Mouse (Mus musculus) hindbrain, embryonic 16.5 days (tissue): ENCODE data around the gene Rgs10. TPM values are rescaled to one million over a fixed set of nuclear protein-coding genes. Genes with fewer than 3 reads are reported as not detected.

Experiments used
- ATAC-seq: fragments of 200-750 bp; cut with Nextera tagmentation; 2 replicates; pipeline ENCODE4 v1.8.0; 2017; ENCODE audit warnings: moderate TSS enrichment, moderate library complexity
- H3K27ac ChIP-seq: fragments of 300-500 bp; sonication (generic); 2 replicates; pipeline ENCODE4 v1.5.1; 2014; ENCODE audit warnings: low read depth, mild to moderate bottlenecking, control low read depth, low read length, moderate library complexity
- H3K27me3 ChIP-seq: fragments of 300-500 bp; sonication (generic); replicated peaks from 2 replicates; pipeline ENCODE4 v1.6.1; 2014; ENCODE audit warnings: low read length; ENCODE audit not compliant: control insufficient read depth, insufficient read depth
- H3K36me3 ChIP-seq: fragments of 300-500 bp; sonication (generic); 2 replicates; pipeline ENCODE4 v1.6.1; 2014; ENCODE audit warnings: mild to moderate bottlenecking, low read length, moderate library complexity, mixed read lengths; ENCODE audit not compliant: control insufficient read depth, insufficient read depth
- H3K4me1 ChIP-seq: fragments of 300-500 bp; sonication (generic); 2 replicates; pipeline ENCODE4 v1.6.1; 2014; ENCODE audit warnings: low read depth, low read length; ENCODE audit not compliant: control insufficient read depth, insufficient read depth
- H3K4me2 ChIP-seq: fragments of 300-500 bp; sonication (generic); 2 replicates; pipeline ENCODE4 v1.6.1; 2014; ENCODE audit warnings: mild to moderate bottlenecking, low read length, control low read depth, moderate library complexity
- H3K4me3 ChIP-seq: fragments of 300-500 bp; sonication (generic); 2 replicates; pipeline ENCODE4 v1.5.1; 2014; ENCODE audit warnings: mild to moderate bottlenecking, low read length, control low read depth, moderate library complexity
- H3K9ac ChIP-seq: fragments of 300-500 bp; sonication (generic); 2 replicates; pipeline ENCODE4 v1.6.1; 2014; ENCODE audit warnings: low read depth, mild to moderate bottlenecking, control low read depth, low read length, moderate library complexity
- H3K9me3 ChIP-seq: fragments of 300-500 bp; sonication (generic); 2 replicates; pipeline ENCODE4 v1.6.1; 2014; ENCODE audit warnings: mild to moderate bottlenecking, low read length, moderate library complexity; ENCODE audit not compliant: control insufficient read depth
- WGBS: fragments of 180-500 bp; shearing (Covaris S2); extraction: QIAGEN DNeasy Blood & Tissue Kit; methylation state at CpG from one replicate; pipeline ENCODE4 v1.1.7; 2014; 5-methylcytosine and 5-hydroxymethylcytosine counted together
- polyA plus RNA-seq: library from polyadenylated mRNA; unstranded; fragments of >200 nt; fragmentation: Nextera tagmentation; extraction: Ambion mirVana; gene quantifications from 2 replicates; pipeline ENCODE4 v1.2.1, GENCODE M21; 2015

Rgs10 gene
- polyA plus RNA-seq, 1 experiment from 2014 or later, result 82.4 TPM

GRCm38 (mm10) chr7:128398664-128399063, 19.9 kb downstream of the Rgs10 start:
- H3K9me3 ChIP-seq, result no peaks in the 10 kb centered on the region
- 88% methylated on average over 4 of the region's 4 CpGs for WGBS
- H3K9ac ChIP-seq, result no peak overlapping the region

DNA sequence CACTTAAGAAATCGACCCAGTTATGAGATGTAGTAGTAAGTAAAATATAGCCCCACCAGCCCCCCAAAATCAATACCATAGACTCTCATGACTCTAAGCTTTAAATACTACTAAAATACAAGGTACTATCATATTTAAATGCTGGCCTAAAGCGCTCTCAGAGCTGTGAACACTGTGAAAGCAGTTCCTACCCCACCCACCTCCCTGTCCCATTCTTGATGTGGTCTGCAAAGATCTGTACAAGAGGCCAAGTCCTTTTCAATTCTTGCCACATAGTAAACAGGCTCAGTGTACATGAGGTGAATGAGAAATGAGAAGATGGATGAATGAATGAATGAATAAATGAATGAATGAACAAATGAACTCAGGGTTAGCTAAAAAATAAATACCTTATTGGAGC, 21.5 kb downstream of the Rgs10 start:
- no peaks in the 10 kb centered on the region for H3K9me3 ChIP-seq
- no peak overlapping the region for H3K4me2 ChIP-seq
- no peaks in the 10 kb centered on the region for H3K27me3 ChIP-seq
- no peaks in the 10 kb centered on the region for H3K36me3 ChIP-seq
- H3K27ac ChIP-seq, result no peak overlapping the region
- H3K9ac ChIP-seq, result no peak overlapping the region
- WGBS, result 81% methylated on average over 2 of the region's 2 CpGs
- H3K4me3 ChIP-seq, result no peak overlapping the region
- H3K4me1 ChIP-seq, result no peaks in the 10 kb centered on the region
- ATAC-seq, result no peak

More at GRCm38 (mm10) chr7:128398664-128399063, 19.9 kb downstream of the Rgs10 start:
- Histone ChIP-seq H3K4me2 (no peak overlapping the region), H3K4me3 (no peak overlapping the region), H3K36me3 (no peaks in the 10 kb centered on the region), H3K27ac (no peak overlapping the region), H3K27me3 (no peaks in the 10 kb centered on the region), H3K4me1 (no peaks in the 10 kb centered on the region)
- no peak for ATAC-seq

GRCm38 (mm10) chr7:128393756-128394155, 24.8 kb downstream of the Rgs10 start:
- no peak overlapping the region for H3K9ac ChIP-seq
- H3K36me3 ChIP-seq, result no peaks in the 10 kb centered on the region
- 64% methylated on average over 4 of the region's 4 CpGs for WGBS

DNA sequence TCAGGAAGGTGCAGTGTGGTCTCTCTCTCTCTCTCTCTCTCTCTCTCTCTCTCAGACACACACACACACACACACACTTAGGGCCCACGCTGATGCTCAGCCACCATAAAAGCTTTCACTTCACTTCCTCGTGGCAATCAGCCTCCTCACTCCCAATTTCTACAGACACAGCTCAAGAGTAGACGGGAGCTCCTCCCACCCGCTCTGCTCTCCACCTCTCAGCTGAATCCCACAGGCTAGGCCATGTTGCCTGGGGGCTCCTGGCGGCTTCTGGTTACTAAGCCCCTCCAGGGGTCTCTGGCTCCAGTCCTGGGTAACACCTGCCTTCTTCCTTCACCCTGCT, 25.6 kb downstream of the Rgs10 start:
- H3K4me2 ChIP-seq, result no peak overlapping the region
- no peaks in the 10 kb centered on the region for H3K9me3 ChIP-seq
- H3K27me3 ChIP-seq, result no peaks in the 10 kb centered on the region
- no peak overlapping the region for H3K4me3 ChIP-seq
- no peaks in the 10 kb centered on the region for H3K4me1 ChIP-seq
- WGBS, result 45% methylated on average over 5 of the region's 5 CpGs
- no peak overlapping the region for H3K27ac ChIP-seq
- no peak for ATAC-seq
- H3K9ac ChIP-seq, result no peak overlapping the region
- H3K36me3 ChIP-seq, result no peaks in the 10 kb centered on the region

More at GRCm38 (mm10) chr7:128393756-128394155, 24.8 kb downstream of the Rgs10 start:
- Histone ChIP-seq H3K9me3 (no peaks in the 10 kb centered on the region), H3K4me2 (no peak overlapping the region), H3K27ac (no peak overlapping the region), H3K4me1 (no peaks in the 10 kb centered on the region), H3K27me3 (no peaks in the 10 kb centered on the region), H3K4me3 (no peak overlapping the region)
- ATAC-seq, result no peak

GRCm38 (mm10) chr7:128392071-128392971, 26.2 kb downstream of the Rgs10 start:
- no peaks in the 10 kb centered on the region for H3K27me3 ChIP-seq
- H3K9me3 ChIP-seq, result no peaks in the 10 kb centered on the region
- H3K4me3 ChIP-seq, result no peak overlapping the region
- ATAC-seq, result no peak
- H3K9ac ChIP-seq, result no peak overlapping the region
- WGBS, result 86% methylated on average over 18 of the region's 18 CpGs
- no peaks in the 10 kb centered on the region for H3K4me1 ChIP-seq
- H3K27ac ChIP-seq, result no peak overlapping the region
- H3K4me2 ChIP-seq, result no peak overlapping the region
- no peaks in the 10 kb centered on the region for H3K36me3 ChIP-seq

- 55% methylated on average over 12 of the region's 12 CpGs for WGBS
- H3K27me3 ChIP-seq, result no peaks in the 10 kb centered on the region
- no peaks in the 10 kb centered on the region for H3K4me1 ChIP-seq
- no peaks in the 10 kb centered on the region for H3K9me3 ChIP-seq
- no peak overlapping the region for H3K4me3 ChIP-seq
- H3K4me2 ChIP-seq, result no peak overlapping the region
- no peaks in the 10 kb centered on the region for H3K36me3 ChIP-seq
- no peak for ATAC-seq
- no peak overlapping the region for H3K9ac ChIP-seq
- no peak overlapping the region for H3K27ac ChIP-seq
Measured at GRCm38 (mm10) chr7:128391267-128392057, 27.1 kb downstream of the Rgs10 start.

DNA sequence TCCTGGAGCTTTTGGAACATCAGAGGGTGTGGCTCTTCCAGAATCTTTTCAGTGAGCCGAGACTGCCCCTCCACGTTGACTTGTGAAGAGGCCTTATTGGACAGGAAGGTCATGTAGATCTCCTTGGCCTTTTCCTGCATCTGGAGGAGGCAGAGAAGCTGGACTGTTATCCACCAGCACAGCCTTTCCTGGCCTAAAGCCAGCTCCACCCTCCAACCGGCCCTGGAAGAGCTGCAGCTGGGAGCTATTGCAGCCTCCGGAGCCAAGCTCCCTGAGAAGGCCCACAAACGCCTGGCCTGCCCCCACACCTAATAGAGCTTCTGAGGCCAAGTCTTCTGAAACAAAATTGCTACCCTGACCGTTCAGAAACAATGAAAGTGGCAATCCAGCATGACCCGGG, 29.6 kb downstream of the Rgs10 start:
- H3K4me1 ChIP-seq, result no peaks in the 10 kb centered on the region
- no peak overlapping the region for H3K4me2 ChIP-seq
- H3K4me3 ChIP-seq, result no peak overlapping the region
- WGBS, result 28% methylated on average over 7 of the region's 7 CpGs
- H3K9me3 ChIP-seq, result no peaks in the 10 kb centered on the region
- no peak for ATAC-seq
- H3K9ac ChIP-seq, result no peak overlapping the region
- H3K27ac ChIP-seq, result no peak overlapping the region
- H3K27me3 ChIP-seq, result no peaks in the 10 kb centered on the region
- no peaks in the 10 kb centered on the region for H3K36me3 ChIP-seq

GRCm38 (mm10) chr7:128383726-128384463, 34.7 kb downstream of the Rgs10 start:
- Histone ChIP-seq H3K36me3 (no peaks in the 10 kb centered on the region), H3K4me2 (no peak overlapping the region), H3K27ac (no peak overlapping the region), H3K4me1 (no peaks in the 10 kb centered on the region), H3K9ac (no peak overlapping the region), H3K4me3 (no peak overlapping the region), H3K9me3 (no peaks in the 10 kb centered on the region), H3K27me3 (no peaks in the 10 kb centered on the region)
- WGBS, result 77% methylated on average over 10 of the region's 10 CpGs
- no peak for ATAC-seq
